Mouse (Mus musculus) neural tube, embryonic 15.5 days (tissue): Measurements from ENCODE around the gene Bcat1. TPM values are rescaled to one million over a fixed set of nuclear protein-coding genes. Genes with fewer than 3 reads are reported as not detected.

Experiments used
- ATAC-seq: fragments of 200-750 bp; cut with Nextera tagmentation; 2 replicates; pipeline ENCODE4 v1.8.0; 2017; ENCODE audit warnings: mild to moderate bottlenecking, moderate TSS enrichment, moderate library complexity; ENCODE audit not compliant: low FRiP score
- H3K27ac ChIP-seq: fragments of 300-500 bp; sonication (generic); replicated peaks from 2 replicates; pipeline ENCODE4 v1.5.1; 2015; ENCODE audit warnings: mild to moderate bottlenecking, inconsistent platforms
- H3K27me3 ChIP-seq: fragments of 300-500 bp; sonication (generic); replicated peaks from 2 replicates; pipeline ENCODE4 v1.6.1; 2015; ENCODE audit warnings: inconsistent platforms
- H3K36me3 ChIP-seq: fragments of 300-500 bp; sonication (generic); 2 replicates; pipeline ENCODE4 v1.6.1; 2015; ENCODE audit warnings: inconsistent platforms
- H3K4me1 ChIP-seq: fragments of 300-500 bp; sonication (generic); 2 replicates; pipeline ENCODE4 v1.6.1; 2015; ENCODE audit warnings: inconsistent platforms
- H3K4me2 ChIP-seq: fragments of 300-500 bp; sonication (generic); 2 replicates; pipeline ENCODE4 v1.6.1; 2015; ENCODE audit warnings: inconsistent platforms, mild to moderate bottlenecking, moderate library complexity
- H3K4me3 ChIP-seq: fragments of 300-500 bp; sonication (generic); replicated peaks from 2 replicates; pipeline ENCODE4 v1.5.1; 2015; ENCODE audit warnings: mild to moderate bottlenecking, inconsistent platforms
- H3K9ac ChIP-seq: fragments of 300-500 bp; sonication (generic); replicated peaks from 2 replicates; pipeline ENCODE4 v1.6.1; 2015; ENCODE audit warnings: mild to moderate bottlenecking, inconsistent platforms
- H3K9me3 ChIP-seq: fragments of 300-500 bp; sonication (generic); replicated peaks from 2 replicates; pipeline ENCODE4 v1.6.1; 2016; ENCODE audit warnings: inconsistent platforms
- WGBS: fragments of 180-500 bp; shearing (Covaris S2); methylation state at CpG from one replicate; pipeline ENCODE4 v1.1.7; 2015; ENCODE audit warnings: mixed read lengths; 5-methylcytosine and 5-hydroxymethylcytosine counted together
- polyA plus RNA-seq: library from polyadenylated mRNA; unstranded; fragments of >200 nt; fragmentation: Nextera tagmentation; extraction: Ambion mirVana; gene quantifications from 2 replicates; pipeline ENCODE4 v1.2.1, GENCODE M21; 2015

Bcat1 gene
- polyA plus RNA-seq, 1 experiment from 2014 or later, result 116 TPM

- Histone ChIP-seq H3K4me1 (no peaks in the 10 kb centered on the region), H3K27me3 (no peaks in the 10 kb centered on the region), H3K9ac (no peak overlapping the region), H3K4me3 (no peak overlapping the region), H3K4me2 (no peak overlapping the region), H3K9me3 (no peaks in the 10 kb centered on the region), H3K27ac (no peak overlapping the region), H3K36me3 (no peaks in the 10 kb centered on the region)
- 97% methylated on average over 7 of the region's 7 CpGs for WGBS
- ATAC-seq, result no peak
These were observed 6.6 kb downstream of the Bcat1 start for GRCm38 (mm10) chr6:145069397-145069796.

DNA sequence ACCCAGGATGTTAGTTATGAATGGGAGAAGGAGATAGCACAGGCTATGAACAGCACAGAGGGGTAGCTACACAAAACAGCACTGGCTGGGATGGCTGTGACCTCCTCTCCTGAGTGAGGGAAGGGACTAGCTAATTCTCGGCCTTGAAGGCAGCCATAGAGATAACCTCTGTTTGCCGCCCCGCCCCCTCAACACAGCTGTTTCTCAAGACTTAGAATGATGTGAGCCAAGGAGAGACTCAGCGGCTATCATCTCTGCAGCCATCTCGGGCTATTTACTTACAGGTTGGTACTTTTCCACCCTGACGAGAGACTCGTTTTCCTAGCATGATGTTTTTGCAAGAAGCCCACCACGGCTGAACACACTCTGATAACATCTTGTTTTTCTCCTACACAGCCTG is 8.3 kb downstream of the Bcat1 start:
- no peak overlapping the region for H3K27ac ChIP-seq
- 87% methylated on average over 8 of the region's 8 CpGs for WGBS
- ATAC-seq, result no peak

GRCm38 (mm10) chr6:145066416-145066815 is 9.6 kb downstream of the Bcat1 start:
- Histone ChIP-seq H3K36me3 (no peaks in the 10 kb centered on the region), H3K9me3 (no peaks in the 10 kb centered on the region), H3K9ac (no peak overlapping the region), H3K27ac (no peak overlapping the region), H3K4me1 (no peaks in the 10 kb centered on the region), H3K27me3 (no peaks in the 10 kb centered on the region), H3K4me3 (no peak overlapping the region), H3K4me2 (no peak overlapping the region)
- WGBS, result 88% methylated on average over 6 of the region's 6 CpGs
- ATAC-seq, result no peak

More for the DNA sequence above, 8.3 kb downstream of the Bcat1 start:
- H3K4me3 ChIP-seq, result no peak overlapping the region
- no peak overlapping the region for H3K9ac ChIP-seq
- no peaks in the 10 kb centered on the region for H3K4me1 ChIP-seq
- H3K36me3 ChIP-seq, result no peaks in the 10 kb centered on the region
- no peaks in the 10 kb centered on the region for H3K9me3 ChIP-seq
- no peak overlapping the region for H3K4me2 ChIP-seq
- no peaks in the 10 kb centered on the region for H3K27me3 ChIP-seq

GRCm38 (mm10) chr6:145065301-145065845 is 10.6 kb downstream of the Bcat1 start:
- no peaks in the 10 kb centered on the region for H3K27me3 ChIP-seq
- no peak overlapping the region for H3K9ac ChIP-seq
- H3K27ac ChIP-seq, result no peak overlapping the region
- no peaks in the 10 kb centered on the region for H3K9me3 ChIP-seq
- H3K4me3 ChIP-seq, result no peak overlapping the region
- no peak overlapping the region for H3K4me2 ChIP-seq
- ATAC-seq, result no peak
- no peaks in the 10 kb centered on the region for H3K36me3 ChIP-seq
- H3K4me1 ChIP-seq, result no peaks in the 10 kb centered on the region
- 74% methylated on average over 4 of the region's 4 CpGs for WGBS

DNA sequence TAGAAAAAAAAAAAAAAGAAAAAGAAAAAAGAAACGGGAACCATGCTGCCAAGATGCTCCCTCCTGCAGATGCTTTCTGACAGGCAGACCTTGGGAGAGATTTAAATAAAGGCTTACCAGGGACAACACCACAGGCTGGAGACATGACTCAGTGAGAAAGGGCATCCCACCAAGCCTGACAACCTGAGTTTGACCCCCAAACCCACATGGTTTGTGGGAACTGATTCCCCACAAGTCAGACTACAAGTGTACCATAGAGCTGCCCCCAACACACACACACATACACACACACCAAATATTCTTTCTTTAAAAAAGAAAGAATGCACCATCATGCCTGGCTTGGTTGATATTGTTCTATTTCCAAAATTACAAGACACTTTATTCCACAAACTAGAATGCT is 11.9 kb downstream of the Bcat1 start:
- Histone ChIP-seq H3K27ac (no peak overlapping the region), H3K4me1 (no peaks in the 10 kb centered on the region), H3K27me3 (no peaks in the 10 kb centered on the region), H3K4me3 (no peak overlapping the region), H3K36me3 (no peaks in the 10 kb centered on the region), H3K9me3 (no peaks in the 10 kb centered on the region), H3K9ac (no peak overlapping the region), H3K4me2 (no peak overlapping the region)
- ATAC-seq, result no peak
- WGBS, result 25% methylated on average over 1 of the region's 1 CpGs

DNA sequence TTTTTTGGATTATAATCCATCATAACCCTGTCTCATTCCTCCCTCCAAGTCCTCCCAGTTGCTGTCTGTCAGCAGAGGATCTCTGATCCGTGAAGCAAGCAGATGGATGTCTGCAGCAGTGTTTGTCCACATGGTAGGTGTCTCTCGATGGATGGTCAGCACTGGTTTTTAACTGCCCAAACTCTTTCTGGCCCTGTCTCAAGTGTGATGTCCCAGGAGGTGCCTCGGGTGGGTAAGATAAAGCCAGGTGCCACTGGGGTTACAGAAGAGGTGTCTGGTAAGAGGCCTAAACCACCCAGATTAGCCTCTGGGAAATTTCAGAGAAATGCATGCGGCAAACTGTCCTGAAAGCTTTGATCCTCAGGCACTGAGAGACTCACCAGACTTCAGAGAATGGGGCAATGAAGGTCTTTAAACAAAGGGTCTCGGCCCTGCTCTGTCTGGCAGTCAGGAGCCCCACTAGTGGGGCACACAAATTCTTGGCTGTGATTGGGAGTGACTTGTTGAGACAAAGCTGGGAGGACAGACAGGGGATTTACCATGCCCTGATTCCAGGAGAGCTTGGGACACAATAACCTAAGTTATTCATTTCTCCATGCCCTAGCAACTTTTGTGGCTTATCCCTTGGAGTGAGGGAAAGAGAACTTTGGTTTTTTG is 12.6 kb downstream of the Bcat1 start:
- Histone ChIP-seq H3K36me3 (no peaks in the 10 kb centered on the region), H3K27me3 (no peaks in the 10 kb centered on the region), H3K9ac (no peak overlapping the region), H3K4me2 (no peak overlapping the region), H3K27ac (no peak overlapping the region), H3K4me1 (no peaks in the 10 kb centered on the region), H3K4me3 (no peak overlapping the region), H3K9me3 (no peaks in the 10 kb centered on the region)
- 41% methylated on average over 5 of the region's 5 CpGs for WGBS
- no peak for ATAC-seq

DNA sequence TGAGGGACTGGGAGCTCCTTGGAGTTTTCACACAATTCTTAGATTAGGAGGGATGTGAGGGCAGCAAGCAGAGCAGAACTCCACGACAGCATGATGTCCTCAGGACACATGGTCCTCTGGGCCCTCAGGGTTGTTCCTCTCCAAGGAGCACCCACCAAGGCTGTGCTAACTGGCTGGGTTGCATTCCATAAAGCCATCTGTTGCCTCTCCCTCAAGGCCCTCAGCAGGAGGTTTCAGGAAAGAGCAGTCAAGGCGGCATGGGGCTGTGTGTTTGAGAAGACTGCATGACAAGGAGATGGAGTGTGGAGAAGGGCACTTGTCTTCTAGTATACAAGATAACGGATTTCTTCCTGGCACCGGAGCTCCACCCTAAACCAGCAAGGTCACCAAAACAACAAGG is 13.2 kb downstream of the Bcat1 start:
- no peak for ATAC-seq
- H3K27me3 ChIP-seq, result no peaks in the 10 kb centered on the region
- H3K4me2 ChIP-seq, result no peak overlapping the region
- no peak overlapping the region for H3K9ac ChIP-seq
- 69% methylated on average over 4 of the region's 4 CpGs for WGBS
- no peak overlapping the region for H3K4me3 ChIP-seq
- no peaks in the 10 kb centered on the region for H3K36me3 ChIP-seq
- no peak overlapping the region for H3K27ac ChIP-seq
- no peaks in the 10 kb centered on the region for H3K9me3 ChIP-seq
- no peaks in the 10 kb centered on the region for H3K4me1 ChIP-seq

- Histone ChIP-seq H3K9ac (no peak overlapping the region), H3K27ac (no peak overlapping the region), H3K4me3 (no peak overlapping the region), H3K4me1 (no peaks in the 10 kb centered on the region), H3K27me3 (no peaks in the 10 kb centered on the region), H3K9me3 (no peaks in the 10 kb centered on the region), H3K4me2 (no peak overlapping the region), H3K36me3 (no peaks in the 10 kb centered on the region)
- WGBS, result 100% methylated on average over 1 of the region's 1 CpGs
- no peak for ATAC-seq
These were observed 14.6 kb downstream of the Bcat1 start for GRCm38 (mm10) chr6:145061361-145061760.

- H3K4me2 ChIP-seq, result no peak overlapping the region
- no peaks in the 10 kb centered on the region for H3K4me1 ChIP-seq
- no peaks in the 10 kb centered on the region for H3K27me3 ChIP-seq
- H3K9me3 ChIP-seq, result no peaks in the 10 kb centered on the region
- H3K27ac ChIP-seq, result no peak overlapping the region
- no peak overlapping the region for H3K9ac ChIP-seq
- WGBS, result 81% methylated on average over 4 of the region's 4 CpGs
- no peaks in the 10 kb centered on the region for H3K36me3 ChIP-seq
- ATAC-seq, result no peak
- H3K4me3 ChIP-seq, result no peak overlapping the region
These were observed 19.9 kb downstream of the Bcat1 start for GRCm38 (mm10) chr6:145056102-145056501.

- ATAC-seq, result no peak
- no peaks in the 10 kb centered on the region for H3K4me1 ChIP-seq
- H3K9me3 ChIP-seq, result no peaks in the 10 kb centered on the region
- H3K36me3 ChIP-seq, result no peaks in the 10 kb centered on the region
- no peak overlapping the region for H3K27ac ChIP-seq
- no peak overlapping the region for H3K4me2 ChIP-seq
- 37% methylated on average over 6 of the region's 6 CpGs for WGBS
- H3K9ac ChIP-seq, result no peak overlapping the region
- no peaks in the 10 kb centered on the region for H3K27me3 ChIP-seq
- no peak overlapping the region for H3K4me3 ChIP-seq
These were observed 20.6 kb downstream of the Bcat1 start for GRCm38 (mm10) chr6:145055277-145055858.

GRCm38 (mm10) chr6:145052669-145053068 is 23.3 kb downstream of the Bcat1 start:
- Histone ChIP-seq H3K4me3 (no peak overlapping the region), H3K9ac (no peak overlapping the region), H3K27me3 (no peaks in the 10 kb centered on the region), H3K36me3 (no peaks in the 10 kb centered on the region), H3K27ac (no peak overlapping the region), H3K4me1 (peaks cover 9% of the 10 kb centered on the region; the same call in 1 of the 2 replicates), H3K4me2 (no peak overlapping the region), H3K9me3 (no peaks in the 10 kb centered on the region)
- 84% methylated on average over 2 of the region's 2 CpGs for WGBS
- ATAC-seq, result no peak

DNA sequence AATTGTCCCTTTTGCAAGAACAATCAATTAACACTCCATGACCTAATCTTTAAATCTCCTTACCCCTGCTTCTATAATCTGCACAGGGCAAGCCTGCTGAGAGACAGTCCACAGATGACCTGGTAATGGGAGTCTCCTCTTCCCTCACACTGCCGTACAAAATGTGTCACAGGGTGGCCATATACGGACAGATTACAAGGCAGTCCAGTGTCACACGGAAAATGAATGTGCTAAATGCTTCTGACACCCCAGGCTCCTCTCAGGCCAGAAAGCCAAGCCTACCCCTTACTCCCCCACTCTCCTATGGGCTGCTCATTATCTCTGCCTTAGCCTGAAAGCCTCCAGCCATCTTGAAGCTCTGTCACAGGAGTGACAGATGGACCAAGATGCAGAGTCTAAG is 25.1 kb downstream of the Bcat1 start:
- Histone ChIP-seq H3K4me1 (peaks cover 16% of the 10 kb centered on the region), H3K4me3 (no peak overlapping the region), H3K36me3 (no peaks in the 10 kb centered on the region), H3K9me3 (no peaks in the 10 kb centered on the region), H3K4me2 (no peak overlapping the region), H3K27me3 (no peaks in the 10 kb centered on the region), H3K9ac (no peak overlapping the region), H3K27ac (no peak overlapping the region)
- WGBS, result 27% methylated on average over 3 of the region's 3 CpGs
- ATAC-seq, result no peak
